Mouse (Mus musculus) activated CD4-positive, CD25-positive, alpha-beta regulatory T cell (primary cell): ENCODE results near the gene Igsf10. TPM values are rescaled to one million over a fixed set of nuclear protein-coding genes. Genes with fewer than 3 reads are reported as not detected.

ENCODE experiments used
- polyA plus RNA-seq, 2 experiments: library from polyadenylated mRNA; unstranded; fragments of 100-300 nt; shearing (Covaris generic); gene quantifications; one replicate each; pipeline ENCODE4 v1.2.1; 2017

The Igsf10 gene
- under 1 TPM in 1 of 2 experiments, not detected in 1; 0.04 TPM for polyA plus RNA-seq

GRCm38 (mm10) chr3:59344065-59344905, at the start of gene Igsf10:
TSS of gene Igsf10 (minus strand) at chr3:59344394.

Other genes starting within 250 kb of the Igsf10 start
- 10 to 100 TPM; 49.1 to 52.8 TPM for gene Gpr171, start 242.6 kb downstream of the Igsf10 start, polyA plus RNA-seq
- 1 to 10 TPM; 5.0 to 5.3 TPM for gene P2ry14, start 190.8 kb downstream of the Igsf10 start, polyA plus RNA-seq
- not detected for gene Gpr87, start 149.3 kb downstream of the Igsf10 start, polyA plus RNA-seq
- gene P2ry13, start 133.5 kb downstream of the Igsf10 start, polyA plus RNA-seq = 1 to 10 TPM in 1 of 2 experiments, under 1 TPM in 1; 0.64 to 1.9 TPM
- under 1 TPM in 1 of 2 experiments, not detected in 1; 0.18 TPM for gene P2ry12, start 81.5 kb downstream of the Igsf10 start, polyA plus RNA-seq